Mouse (Mus musculus) kidney, adult 8-10 months (tissue): Measurements from ENCODE around the gene Gpatch1.
"Not testable (repeated sequence)": the region's sequence is repeated elsewhere in the genome, so short reads cannot be mapped to it uniquely, and the experiment has no call there.

Experiments used
- DNase-seq, 2 experiments: peaks; one replicate each; pipeline ENCODE4 v3.0.0; 2022

Gpatch1 gene

GRCm38 (mm10) chr7:35322732-35323420 is 4.6 kb upstream of the Gpatch1 start:
- DNase-seq: no peak

DNA sequence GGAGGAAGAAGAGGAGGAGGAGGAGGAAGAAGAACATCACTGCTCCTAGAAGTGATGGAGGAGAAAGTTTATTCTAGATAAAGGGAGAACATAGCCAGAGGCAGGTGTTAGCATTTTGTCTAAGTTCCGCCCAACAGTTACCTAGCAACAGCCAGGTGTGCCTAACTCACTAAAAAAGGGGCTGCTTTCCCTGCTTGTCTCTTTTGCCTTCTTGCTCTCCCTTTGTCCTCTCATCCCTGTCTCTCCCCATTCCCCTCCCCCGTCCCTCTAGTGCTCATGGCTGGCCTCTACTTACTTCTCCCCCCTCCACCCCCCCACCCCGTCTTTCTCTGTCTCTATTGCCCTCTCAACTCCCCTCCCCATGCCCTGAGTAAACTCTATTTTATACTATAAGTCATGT is 3.9 kb upstream of the Gpatch1 start:
- DNase-seq: no peak

- DNase-seq: no peak
Observed at GRCm38 (mm10) chr7:35319755-35320154, 1.5 kb upstream of the Gpatch1 start.

- not testable (repeated sequence) for DNase-seq
Observed at GRCm38 (mm10) chr7:35319221-35319620, 981 bp upstream of the Gpatch1 start.

DNA sequence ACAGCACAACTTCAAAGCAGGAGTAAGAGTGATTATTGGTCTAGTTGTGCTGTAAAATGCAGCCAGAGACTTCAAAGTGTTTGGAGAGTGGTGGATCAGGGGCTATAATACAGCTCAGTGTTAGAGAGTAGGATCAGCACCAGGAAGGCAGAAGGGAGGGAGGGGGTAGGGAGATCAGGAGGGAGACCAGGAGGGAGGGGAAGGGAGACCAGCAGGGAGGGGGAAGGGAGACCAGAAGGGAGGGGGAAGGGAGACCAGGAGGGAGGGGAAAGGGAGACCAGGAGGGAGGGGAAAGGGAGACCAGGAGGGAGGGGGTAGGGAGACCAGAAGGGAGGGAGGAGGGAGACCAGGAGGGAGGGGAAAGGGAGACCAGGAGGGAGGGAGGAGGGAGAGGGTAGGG is 4.1 kb downstream of the Gpatch1 start:
- no peak for DNase-seq

DNA sequence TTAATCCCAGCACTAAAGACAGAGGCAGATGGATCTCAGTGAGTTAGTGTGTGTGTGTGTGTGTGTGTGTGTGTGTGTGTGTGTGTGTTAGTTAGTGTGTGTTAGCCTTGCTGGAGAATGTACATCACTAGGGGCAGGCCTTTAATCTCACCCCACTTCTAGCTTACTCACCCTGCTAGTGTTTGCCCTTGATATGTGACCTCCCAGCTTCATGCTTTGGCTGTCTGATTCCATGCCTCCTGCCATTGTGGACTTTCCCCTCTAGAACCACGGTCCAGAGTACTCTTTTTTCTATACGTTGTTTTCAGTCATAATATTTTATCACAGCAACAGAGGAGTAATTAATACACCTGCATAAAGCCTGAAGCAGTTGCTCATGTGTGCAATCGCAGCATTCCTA is 7.0 kb downstream of the Gpatch1 start:
- no peak for DNase-seq

DNA sequence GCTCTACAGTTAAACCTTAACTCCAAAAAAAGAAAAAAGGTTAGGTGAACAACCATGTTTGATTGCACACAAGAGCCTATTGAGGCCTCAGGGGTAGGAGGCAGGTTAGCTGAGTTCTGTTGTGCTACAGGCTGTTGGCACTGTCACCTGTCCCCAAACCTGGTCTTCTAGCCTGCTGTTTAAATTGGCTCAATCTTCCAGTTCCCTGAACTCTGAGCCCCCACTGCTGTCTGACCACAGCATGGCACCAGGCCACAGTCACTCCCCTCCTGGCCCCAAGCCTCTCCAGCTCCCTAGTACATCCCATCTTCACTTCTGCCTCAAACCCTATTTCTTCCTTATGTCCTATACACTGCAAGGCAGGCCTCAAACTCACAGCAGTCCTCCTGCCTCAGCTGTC is 17.4 kb downstream of the Gpatch1 start:
- no peak for DNase-seq

- DNase-seq: peak; percentile 9 to 16
Observed at GRCm38 (mm10) chr7:35299656-35300055, 18.6 kb downstream of the Gpatch1 start.

DNA sequence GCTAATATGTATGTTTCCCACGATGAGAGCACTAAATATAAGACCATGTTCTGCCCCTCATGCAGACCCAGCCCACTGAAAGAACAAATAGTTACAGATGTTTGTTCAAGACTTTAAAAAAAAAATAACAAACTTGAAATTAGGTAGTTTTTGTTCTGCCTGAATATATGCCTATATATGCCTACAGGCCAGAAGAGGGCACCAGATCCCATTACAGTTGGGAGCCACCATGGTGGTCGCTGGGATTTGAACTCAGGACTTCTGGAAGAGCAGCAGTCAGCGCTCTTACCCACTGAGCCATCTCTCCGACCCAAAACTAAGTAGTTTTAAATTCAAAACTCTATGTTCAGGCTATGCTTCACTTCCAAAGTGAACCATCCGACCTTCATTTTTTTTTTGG is 20.4 kb downstream of the Gpatch1 start:
- no peak for DNase-seq

GRCm38 (mm10) chr7:35295631-35296030 is 22.6 kb downstream of the Gpatch1 start:
- no peak for DNase-seq

GRCm38 (mm10) chr7:35293464-35293863 is 24.8 kb downstream of the Gpatch1 start:
- no peak for DNase-seq

DNA sequence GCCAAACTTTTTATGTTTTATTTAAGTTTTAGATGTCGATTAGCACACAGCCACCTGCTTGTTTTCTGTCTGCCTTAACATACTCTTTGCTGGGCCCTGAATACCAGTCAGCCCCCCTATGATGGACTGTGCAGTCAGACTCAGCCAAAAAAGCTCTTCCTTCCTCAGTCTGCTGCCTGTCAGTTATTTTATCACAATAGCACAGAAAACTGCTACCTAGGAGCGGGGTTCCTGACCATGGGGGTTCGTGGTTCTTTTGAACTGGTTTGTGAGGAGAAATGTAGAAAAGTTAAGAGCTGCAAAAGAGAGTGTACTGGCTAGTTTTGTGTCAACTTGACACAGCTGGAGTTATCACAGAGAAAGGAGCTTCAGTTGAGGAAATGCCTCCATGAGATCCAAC is 39.3 kb downstream of the Gpatch1 start:
- no peak for DNase-seq

GRCm38 (mm10) chr7:35277433-35277832 is 40.8 kb downstream of the Gpatch1 start:
- no peak for DNase-seq

- peak; percentile 32 to 36 for DNase-seq
Observed at GRCm38 (mm10) chr7:35269443-35270024, 48.7 kb downstream of the Gpatch1 start.

- peak in 1 of 2 experiments; percentile 11 for DNase-seq
Observed at GRCm38 (mm10) chr7:35267841-35268240, 50.4 kb downstream of the Gpatch1 start.

- DNase-seq: no peak
Observed at GRCm38 (mm10) chr7:35266666-35267065, 51.6 kb downstream of the Gpatch1 start.

DNA sequence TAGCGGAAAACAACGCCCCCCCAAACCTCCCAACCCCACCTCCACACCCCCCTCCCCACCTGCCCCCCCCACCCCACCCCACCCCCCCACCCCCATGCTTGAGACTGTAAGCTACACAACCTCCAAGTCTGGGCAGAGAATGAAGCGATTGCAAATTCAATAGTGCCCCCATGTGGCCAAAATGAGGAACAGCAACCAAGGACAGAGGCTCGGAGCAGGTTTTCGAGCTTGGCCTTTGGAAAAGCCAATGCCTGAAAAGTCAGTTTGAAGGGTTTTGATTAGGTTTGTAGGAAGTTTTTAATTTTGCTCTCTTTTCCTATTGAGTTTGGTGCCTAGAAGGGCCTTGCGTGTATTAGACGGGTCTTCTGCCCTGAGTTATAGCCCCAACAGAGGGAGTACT is 53.5 kb downstream of the Gpatch1 start:
- DNase-seq: peak; percentile 53

DNA sequence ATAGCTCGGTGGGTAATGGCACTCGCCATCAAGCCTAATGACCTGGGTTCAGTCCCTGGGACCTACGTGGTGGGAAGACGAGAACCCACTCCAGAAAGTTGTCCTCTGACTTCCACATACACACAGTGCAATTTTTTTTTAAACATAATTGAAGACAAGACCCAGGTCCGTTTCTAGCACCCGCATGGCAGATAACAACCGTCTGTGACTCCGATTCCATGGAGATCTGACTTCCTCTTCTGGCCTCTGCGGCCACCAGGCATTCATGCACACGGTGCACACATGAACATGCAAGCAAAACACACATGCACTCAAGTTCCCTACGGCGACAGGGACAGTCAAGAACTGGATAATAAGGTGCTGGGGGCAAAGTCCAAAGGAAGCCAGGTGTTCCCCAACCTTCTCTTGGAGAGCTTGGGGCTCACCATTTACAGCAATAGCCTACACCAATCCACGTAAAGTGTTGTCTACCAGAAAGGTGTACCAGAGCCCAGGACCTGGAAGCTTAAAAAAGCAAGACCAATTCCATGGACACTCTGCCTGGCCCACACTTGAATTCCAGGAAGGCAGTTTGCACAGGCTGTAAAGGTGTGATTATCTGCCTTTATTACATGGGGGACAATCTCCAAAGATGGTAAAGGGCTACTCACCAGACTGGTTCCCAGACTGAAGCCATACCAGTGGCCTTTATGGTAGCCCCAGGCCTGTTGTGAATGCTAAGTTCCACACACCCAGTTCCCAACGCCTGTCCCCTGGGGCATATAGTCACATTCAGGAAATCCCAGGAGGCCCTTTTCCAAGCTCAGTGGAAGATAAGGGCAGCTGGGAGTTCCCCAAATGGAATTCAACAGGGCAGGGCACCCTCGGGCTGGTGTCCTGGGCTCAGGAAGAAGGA is 54.4 kb downstream of the Gpatch1 start:
- no peak for DNase-seq

GRCm38 (mm10) chr7:35259384-35259783 is 58.9 kb downstream of the Gpatch1 start:
- no peak for DNase-seq

DNA sequence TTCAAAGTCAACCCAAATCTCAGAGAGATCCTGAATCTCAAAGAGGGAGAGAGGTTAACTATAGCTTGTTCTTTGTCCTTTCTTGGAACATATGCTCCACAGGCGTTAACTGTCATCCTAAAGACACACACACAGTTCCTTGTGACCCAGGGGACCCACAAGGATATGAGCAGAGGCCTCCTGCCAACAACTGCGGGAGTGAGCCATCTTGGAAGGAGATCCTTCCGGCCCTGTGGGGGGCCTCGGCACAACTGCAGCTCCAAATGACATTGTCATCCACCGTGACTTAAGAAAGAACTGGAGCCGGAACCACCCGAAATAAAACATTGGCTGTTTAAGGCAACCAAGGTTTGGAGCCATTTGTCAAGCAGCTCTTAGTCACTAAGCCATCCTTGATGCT is 59.9 kb downstream of the Gpatch1 start:
- DNase-seq: no peak

DNA sequence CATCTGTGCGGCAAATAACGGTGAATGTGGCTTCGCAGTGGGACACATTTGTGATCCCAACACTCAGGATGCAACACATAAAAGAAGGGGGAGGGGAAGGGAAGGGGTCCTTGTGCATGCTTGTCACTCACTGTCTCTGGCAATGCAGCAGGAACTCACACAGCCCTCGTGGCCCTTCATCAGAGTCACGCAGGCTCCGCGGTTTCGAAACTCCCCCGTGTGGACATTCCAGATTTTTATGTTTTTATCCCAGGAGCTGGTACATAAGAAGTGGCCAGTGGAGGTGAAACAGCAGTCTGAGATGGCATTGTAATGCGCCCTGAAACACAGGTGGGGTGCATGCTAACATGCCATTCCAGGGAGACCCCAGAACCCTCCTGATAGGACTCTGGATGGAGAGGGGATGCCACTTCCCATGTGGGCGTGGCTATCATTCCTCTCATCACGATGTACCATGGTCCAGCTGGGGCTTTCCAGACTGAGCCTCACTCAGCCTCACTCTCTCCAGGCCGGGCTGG is 66.1 kb downstream of the Gpatch1 start:
- peak; percentile 23 to 51 for DNase-seq

DNA sequence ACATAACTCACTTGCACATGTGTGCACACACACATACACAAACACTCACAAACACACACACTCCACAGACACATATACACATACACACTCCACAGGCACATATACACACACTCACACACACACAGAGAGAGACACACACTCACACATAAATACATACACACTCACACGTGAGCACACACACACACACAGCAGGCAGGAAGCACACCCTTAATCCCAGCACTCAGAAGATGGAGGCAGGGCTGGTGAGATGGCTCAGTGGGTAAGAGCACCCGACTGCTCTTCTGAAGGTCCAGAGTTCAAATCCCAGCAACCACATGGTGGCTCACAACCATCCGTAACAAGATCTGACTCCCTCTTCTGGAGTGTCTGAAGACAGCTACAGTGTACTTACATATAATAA is 80.3 kb downstream of the Gpatch1 start:
- not testable (repeated sequence) for DNase-seq

- peak; percentile 47 to 55 for DNase-seq
Observed at GRCm38 (mm10) chr7:35235308-35235707, 82.9 kb downstream of the Gpatch1 start.
